Mouse (Mus musculus): ENCODE results near the gene Wdr95. TPM values are rescaled to one million over a fixed set of nuclear protein-coding genes. Genes with fewer than 3 reads are reported as not detected.

Gene Wdr95
- total RNA-seq, 2 experiments from 2014 or later = 0.12 to 0.13 TPM

- no peak for DNase-seq (ENCODE audit: low spot score in 2 of 2)
Observed at GRCm38 (mm10) chr5:149577449-149577848, 49.0 kb downstream of the Wdr95 start.

DNA sequence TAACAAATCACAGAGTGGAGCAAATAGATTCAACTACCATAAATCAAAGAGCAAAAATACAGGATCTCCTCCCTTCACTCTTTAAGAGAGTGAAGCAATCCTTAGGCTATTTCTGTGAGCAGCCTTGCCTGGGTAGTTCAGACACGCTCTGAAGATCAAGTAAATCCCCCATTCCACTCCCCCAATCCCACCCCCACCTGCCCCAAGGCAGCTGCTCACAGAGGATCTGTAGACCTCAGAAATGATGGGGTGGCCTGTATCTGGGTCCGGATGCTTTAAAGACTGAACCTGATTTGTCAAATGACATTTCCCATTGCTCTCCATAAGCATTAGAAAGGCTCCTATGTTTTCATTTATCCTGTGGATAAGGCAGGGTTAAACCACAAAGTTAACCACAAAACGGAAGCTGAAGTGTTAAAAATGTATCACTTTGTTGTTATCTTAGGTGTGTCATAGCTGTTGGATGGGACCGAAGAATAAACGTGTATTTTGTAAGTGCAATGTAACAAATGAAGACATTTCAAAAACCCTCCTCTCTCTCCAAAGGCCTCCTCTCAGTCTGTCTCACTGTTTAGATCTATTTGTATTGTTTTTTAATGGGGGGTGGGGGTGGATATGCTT is 54.3 kb downstream of the Wdr95 start:
- no peak for DNase-seq (ENCODE audit: low spot score in 2 of 2)

- no peak for DNase-seq (ENCODE audit: low spot score in 2 of 2)
Observed at GRCm38 (mm10) chr5:149583507-149583906, 55.0 kb downstream of the Wdr95 start.

DNA sequence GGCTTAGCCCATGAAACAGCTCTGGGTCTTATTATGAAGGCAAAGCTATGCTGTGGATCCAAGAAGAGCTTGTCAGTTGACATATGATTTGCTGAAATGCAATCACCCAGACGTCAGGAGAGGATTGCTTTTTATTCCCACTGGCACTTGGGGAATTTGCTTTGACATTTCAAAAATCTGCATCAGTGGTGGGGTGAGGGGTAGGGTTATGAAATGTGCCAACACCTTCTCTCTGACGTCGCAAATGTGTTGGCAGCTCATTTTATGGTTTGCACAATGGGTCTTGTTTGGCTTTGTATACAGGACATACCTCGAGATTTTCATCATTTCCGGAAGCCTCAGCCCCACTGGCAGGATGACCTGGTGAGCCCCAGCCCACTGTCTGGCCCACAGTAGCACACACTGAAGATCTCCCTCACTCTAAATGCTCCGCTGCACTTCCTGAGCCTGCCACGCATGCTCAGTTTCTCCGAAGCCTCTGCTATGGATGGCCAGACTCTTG is 55.7 kb downstream of the Wdr95 start:
- DNase-seq (ENCODE audit: low spot score in 2 of 2) = peak in 1 of 2 experiments; percentile 29

- no peak for DNase-seq (ENCODE audit: low spot score in 2 of 2)
Observed at GRCm38 (mm10) chr5:149585231-149585630, 56.8 kb downstream of the Wdr95 start.

GRCm38 (mm10) chr5:149585910-149586309 is 57.4 kb downstream of the Wdr95 start:
- no peak for DNase-seq (ENCODE audit: low spot score in 2 of 2)

- no peak for DNase-seq (ENCODE audit: low spot score in 2 of 2)
Observed at GRCm38 (mm10) chr5:149587327-149587895, 58.9 kb downstream of the Wdr95 start.

- DNase-seq (ENCODE audit: low spot score in 2 of 2) = no peak
Observed at GRCm38 (mm10) chr5:149588814-149589534, 60.5 kb downstream of the Wdr95 start.

DNA sequence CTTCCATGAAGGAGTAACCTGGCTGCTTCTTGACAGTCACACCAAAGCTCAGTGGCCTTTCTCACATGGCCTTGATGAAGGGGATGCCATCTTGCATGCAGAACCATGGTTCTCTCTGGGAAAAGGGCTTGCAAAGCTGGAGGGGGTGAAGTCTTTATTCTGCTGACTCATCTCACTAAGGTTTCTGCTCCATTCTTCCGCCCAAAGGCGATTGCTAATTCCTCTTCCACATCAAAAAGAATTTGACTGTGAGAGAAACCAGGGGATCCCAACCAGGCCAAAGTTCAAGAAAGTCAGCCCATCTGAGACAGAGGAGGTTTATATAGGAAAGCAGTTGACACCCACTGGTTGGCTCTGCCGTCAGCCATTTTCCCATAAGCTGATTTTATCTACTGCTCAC is 61.5 kb downstream of the Wdr95 start:
- DNase-seq (ENCODE audit: low spot score in 2 of 2) = no peak

DNA sequence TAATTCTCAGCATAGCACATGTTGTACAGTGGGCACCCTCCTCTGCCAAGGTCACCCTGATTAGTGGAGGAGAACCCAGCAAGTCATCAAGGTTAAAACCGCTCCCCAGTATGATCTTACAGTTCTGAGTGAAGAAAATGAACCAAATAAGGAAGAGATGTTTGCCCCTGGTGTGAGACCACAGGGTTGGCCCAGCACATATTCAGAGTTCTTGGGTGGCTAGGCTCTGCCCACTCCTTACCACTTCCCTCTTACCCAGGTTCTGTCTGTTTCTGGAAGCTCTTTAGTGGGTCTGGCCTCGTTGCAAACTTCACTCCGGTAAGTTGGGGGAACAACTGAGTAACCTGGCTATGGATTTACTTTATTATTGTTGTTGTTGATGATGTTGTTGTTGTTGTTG is 65.7 kb downstream of the Wdr95 start:
- no peak for DNase-seq (ENCODE audit: low spot score in 2 of 2)

GRCm38 (mm10) chr5:149597351-149597750 is 68.9 kb downstream of the Wdr95 start:
- DNase-seq (ENCODE audit: low spot score in 2 of 2) = no peak

- no peak for DNase-seq (ENCODE audit: low spot score in 2 of 2)
Observed at GRCm38 (mm10) chr5:149601996-149602395, 73.5 kb downstream of the Wdr95 start.

GRCm38 (mm10) chr5:149603241-149603640 is 74.8 kb downstream of the Wdr95 start:
- DNase-seq (ENCODE audit: low spot score in 2 of 2) = no peak

DNA sequence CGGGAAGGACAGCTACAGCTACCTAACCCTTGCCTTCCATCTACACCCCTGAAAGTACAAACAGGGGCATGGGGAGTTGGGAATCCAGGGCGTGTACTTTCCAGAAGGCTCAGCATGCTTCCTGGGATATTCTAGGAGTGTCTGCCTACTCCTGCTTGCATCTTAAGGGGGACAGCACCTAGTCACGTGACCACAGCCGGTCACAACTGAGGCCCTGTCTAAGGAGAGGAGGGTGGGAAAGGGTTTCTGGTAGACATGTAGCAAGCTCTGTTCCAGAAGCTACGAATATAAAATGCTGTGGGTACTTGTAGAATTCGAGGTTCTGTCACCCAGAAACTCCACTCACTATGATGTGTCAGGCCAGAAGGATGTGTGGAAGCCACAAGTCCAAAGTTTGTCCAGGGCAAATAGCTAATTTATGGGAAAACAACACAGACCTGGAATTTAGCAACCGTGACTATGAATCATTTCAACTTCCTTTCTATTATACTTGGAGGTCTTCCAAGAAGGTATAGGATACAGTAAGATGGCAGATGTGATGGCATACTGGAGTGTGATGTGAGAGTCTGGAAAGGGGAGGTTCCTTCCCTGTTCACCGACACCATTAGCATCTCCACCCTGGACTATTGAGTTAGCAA is 78.7 kb downstream of the Wdr95 start:
- DNase-seq (ENCODE audit: low spot score in 2 of 2) = no peak

DNA sequence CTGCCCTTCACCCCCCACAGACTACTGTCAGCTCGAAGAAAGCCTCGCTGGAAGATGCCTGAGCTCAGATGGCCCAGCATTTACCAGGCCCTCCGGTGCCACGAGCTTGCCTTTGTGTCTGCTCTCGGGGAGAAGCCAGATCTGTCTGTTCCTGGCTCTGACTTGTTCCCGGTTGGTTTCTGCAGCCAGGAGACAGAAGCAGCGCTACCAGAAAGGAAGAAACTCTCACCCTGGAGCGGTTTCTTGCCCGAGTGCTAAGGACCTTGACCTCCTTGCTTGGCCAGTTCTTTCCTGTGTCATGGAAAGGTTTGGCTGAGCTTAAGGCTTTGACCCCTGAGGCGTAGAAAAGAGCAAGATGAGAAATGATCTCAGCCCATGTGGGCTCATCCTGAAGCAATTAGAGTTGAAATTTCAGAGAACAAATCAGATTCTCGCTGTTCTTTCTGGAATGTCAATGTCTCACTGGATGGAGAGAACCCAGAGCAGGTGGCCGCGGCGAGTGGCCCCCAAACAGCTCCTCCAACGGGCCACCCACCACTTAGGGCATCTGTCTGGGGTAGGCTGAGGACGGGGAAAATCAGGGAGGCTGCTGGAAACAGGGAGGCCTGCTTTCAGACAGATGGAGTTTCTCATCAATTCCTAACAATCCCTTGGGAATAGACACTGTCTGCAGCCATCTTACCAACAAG is 83.1 kb downstream of the Wdr95 start:
- peak; percentile 55 to 67 for DNase-seq (ENCODE audit: low spot score in 2 of 2)

GRCm38 (mm10) chr5:149612165-149612518 is 83.7 kb downstream of the Wdr95 start:
- no peak for DNase-seq (ENCODE audit: low spot score in 2 of 2)

GRCm38 (mm10) chr5:149612740-149613139 is 84.3 kb downstream of the Wdr95 start:
- peak; percentile 58 to 76 for DNase-seq (ENCODE audit: low spot score in 2 of 2)

- no peak for DNase-seq (ENCODE audit: low spot score in 2 of 2)
Observed at GRCm38 (mm10) chr5:149616138-149616537, 87.7 kb downstream of the Wdr95 start.

DNA sequence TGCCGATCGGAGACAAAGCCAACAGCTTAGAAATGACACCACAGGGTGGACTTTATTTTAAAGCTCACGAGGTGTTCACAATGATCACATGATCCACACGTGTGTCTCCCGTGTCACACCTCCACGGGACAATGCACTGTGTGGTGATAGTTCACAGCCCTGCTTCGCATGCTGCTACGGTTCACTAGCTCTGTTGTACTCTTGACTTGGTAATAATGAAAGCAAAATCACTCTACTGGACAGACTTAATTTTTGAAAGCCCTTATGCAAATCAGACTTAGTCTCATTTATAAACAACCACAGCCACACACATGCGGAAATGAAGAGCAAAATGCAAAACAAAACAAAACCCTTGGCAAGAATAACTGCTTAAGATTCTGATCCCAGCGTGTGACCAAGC is 88.3 kb downstream of the Wdr95 start:
- no peak for DNase-seq (ENCODE audit: low spot score in 2 of 2)

- no peak for DNase-seq (ENCODE audit: low spot score in 2 of 2)
Observed at GRCm38 (mm10) chr5:149617776-149618425, 89.4 kb downstream of the Wdr95 start.

GRCm38 (mm10) chr5:149622152-149622551 is 93.7 kb downstream of the Wdr95 start:
- DNase-seq (ENCODE audit: low spot score in 2 of 2) = no peak
